Mouse (Mus musculus): ENCODE measurements around the gene Fez1. TPM values are rescaled to one million over a fixed set of nuclear protein-coding genes. Genes with fewer than 3 reads are reported as not detected.
A peak's percentile ranks its signal among the peaks of the same experiment; 100 is the strongest.

The Fez1 gene
- polyA plus RNA-seq, 1 experiment = 0.30 TPM

DNA sequence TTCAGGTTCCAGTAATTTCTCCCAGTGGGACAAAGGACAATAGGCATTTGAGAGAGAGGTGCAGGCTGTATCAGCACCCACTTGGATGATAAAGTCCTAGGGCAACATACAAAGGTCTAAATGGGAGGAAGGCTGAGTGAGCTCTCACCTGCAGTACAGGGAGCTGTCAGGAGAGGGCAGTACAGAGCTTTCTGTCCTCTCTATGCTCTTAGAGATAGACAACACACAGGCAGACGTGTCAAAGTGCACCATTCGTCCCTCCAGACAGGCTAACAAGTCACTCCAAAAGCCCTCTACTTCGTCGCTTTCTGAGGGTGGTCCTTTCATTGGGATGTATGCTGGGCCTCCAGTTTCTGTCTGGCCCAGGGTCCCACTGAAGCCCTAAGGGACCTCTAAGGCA is 68.9 kb downstream of the Fez1 start:
- 31% methylated on average over 4 of the region's 4 CpGs for WGBS
- Histone ChIP-seq H3K27me3 (ENCODE audit: control insufficient read depth, insufficient read depth, low read length) (no peaks in the 10 kb centered on the region), H3K4me1 (ENCODE audit: control insufficient read depth, insufficient read depth, insufficient read length, low read length) (no peaks in the 10 kb centered on the region), H3K36me3 (ENCODE audit: control insufficient read depth, insufficient read depth, low read length) (no peaks in the 10 kb centered on the region), H3K27ac (ENCODE audit: insufficient read depth, low read depth, low read length) (no peak overlapping the region), H3K4me3 (ENCODE audit: low read depth, low read length) (no peak overlapping the region)
- TF ChIP-seq POLR2A (IDR thresholded peaks at IDR 0.05; ENCODE audit: low read depth, low read length) = no peak
- peak; percentile 41; the same call in 1 of the 2 replicates for TF ChIP-seq CTCF (IDR thresholded peaks at IDR 0.05; ENCODE audit: extremely low read depth, insufficient read length, insufficient replicate concordance, low read depth, low read length)

DNA sequence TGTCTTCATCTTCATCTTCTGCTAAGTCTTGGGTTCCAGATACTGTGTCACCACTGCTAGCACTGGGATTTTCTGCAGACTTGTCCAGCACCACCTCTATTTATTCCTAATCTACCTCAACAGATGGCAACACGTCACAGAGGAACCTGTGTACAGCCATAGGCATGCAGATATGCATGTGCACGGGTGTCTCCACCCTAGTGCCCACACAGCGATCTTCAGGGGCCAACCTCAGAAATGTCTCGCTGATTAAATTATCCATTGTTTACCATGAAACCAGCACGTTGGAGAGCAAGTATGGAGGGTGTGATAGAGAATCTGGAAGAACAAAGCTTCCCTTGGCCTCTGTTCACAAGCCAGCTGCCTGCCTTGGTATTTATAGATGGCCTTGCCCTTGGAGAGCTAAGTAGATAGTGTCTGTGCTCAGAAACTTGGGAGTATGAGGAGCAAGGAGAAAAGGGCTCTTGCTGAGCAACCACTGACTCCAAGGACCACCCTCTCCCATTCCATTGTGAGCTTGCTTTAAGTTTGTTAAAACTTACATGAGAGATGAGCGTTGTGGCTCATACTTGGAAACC is 71.8 kb downstream of the Fez1 start:
- no peak overlapping the region for H3K27ac ChIP-seq (ENCODE audit: insufficient read depth, low read depth, low read length)
- TF ChIP-seq CTCF (IDR thresholded peaks at IDR 0.05; ENCODE audit: extremely low read depth, insufficient read length, insufficient replicate concordance, low read depth, low read length) (no peak), POLR2A (IDR thresholded peaks at IDR 0.05; ENCODE audit: low read depth, low read length) (no peak)
- WGBS = 58% methylated on average over 6 of the region's 6 CpGs
- no peak overlapping the region for H3K4me3 ChIP-seq (ENCODE audit: low read depth, low read length)
- H3K27me3 ChIP-seq (ENCODE audit: control insufficient read depth, insufficient read depth, low read length) = no peaks in the 10 kb centered on the region
- no peaks in the 10 kb centered on the region for H3K36me3 ChIP-seq (ENCODE audit: control insufficient read depth, insufficient read depth, low read length)
- H3K4me1 ChIP-seq (ENCODE audit: control insufficient read depth, insufficient read depth, insufficient read length, low read length) = no peaks in the 10 kb centered on the region

DNA sequence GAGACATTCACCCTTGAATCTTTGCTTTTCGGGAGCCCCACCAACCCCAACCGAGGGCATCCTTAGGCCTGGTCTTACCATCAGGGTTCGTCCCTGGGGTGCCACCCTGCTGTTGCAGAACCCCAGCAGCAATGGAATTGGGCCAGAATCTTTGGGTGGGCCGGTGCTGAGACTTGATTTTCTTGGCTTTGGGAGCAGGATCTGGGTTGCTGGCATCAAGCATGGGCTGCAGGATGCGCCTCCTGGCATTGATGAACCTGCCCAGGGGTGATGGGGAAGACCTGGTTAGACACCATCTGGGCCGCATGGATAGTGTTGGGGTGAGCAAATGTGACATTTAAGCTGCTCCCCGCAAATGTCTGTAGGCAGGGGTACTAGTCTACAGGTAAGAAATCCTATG is 72.6 kb downstream of the Fez1 start:
- H3K27me3 ChIP-seq (ENCODE audit: control insufficient read depth, insufficient read depth, low read length) = no peaks in the 10 kb centered on the region
- WGBS = 85% methylated on average over 7 of the region's 7 CpGs
- TF ChIP-seq POLR2A (IDR thresholded peaks at IDR 0.05; ENCODE audit: low read depth, low read length) (no peak), CTCF (IDR thresholded peaks at IDR 0.05; ENCODE audit: extremely low read depth, insufficient read length, insufficient replicate concordance, low read depth, low read length) (no peak)

GRCm38 (mm10) chr9:36895009-36895693 is 73.5 kb downstream of the Fez1 start:
- peak; percentile 37; the same call in 1 of the 2 replicates for TF ChIP-seq CTCF (IDR thresholded peaks at IDR 0.05; ENCODE audit: extremely low read depth, insufficient read length, insufficient replicate concordance, low read depth, low read length)
- TF ChIP-seq POLR2A (IDR thresholded peaks at IDR 0.05; ENCODE audit: low read depth, low read length) = no peak
- no peak overlapping the region for H3K27ac ChIP-seq (ENCODE audit: insufficient read depth, low read depth, low read length)
- WGBS = 57% methylated on average over 8 of the region's 8 CpGs

More for the DNA sequence above, 72.6 kb downstream of the Fez1 start:
- Histone ChIP-seq H3K4me3 (ENCODE audit: low read depth, low read length) (no peak overlapping the region), H3K36me3 (ENCODE audit: control insufficient read depth, insufficient read depth, low read length) (no peaks in the 10 kb centered on the region), H3K27ac (ENCODE audit: insufficient read depth, low read depth, low read length) (no peak overlapping the region), H3K4me1 (ENCODE audit: control insufficient read depth, insufficient read depth, insufficient read length, low read length) (no peaks in the 10 kb centered on the region)

GRCm38 (mm10) chr9:36898560-36898959 is 76.9 kb downstream of the Fez1 start:
- no peak overlapping the region for H3K27ac ChIP-seq (ENCODE audit: insufficient read depth, low read depth, low read length)
- no peak overlapping the region for H3K4me3 ChIP-seq (ENCODE audit: low read depth, low read length)
- H3K4me1 ChIP-seq (ENCODE audit: control insufficient read depth, insufficient read depth, insufficient read length, low read length) = no peaks in the 10 kb centered on the region
- 63% methylated on average over 3 of the region's 3 CpGs for WGBS
- TF ChIP-seq CTCF (IDR thresholded peaks at IDR 0.05; ENCODE audit: extremely low read depth, insufficient read length, insufficient replicate concordance, low read depth, low read length) (no peak), POLR2A (IDR thresholded peaks at IDR 0.05; ENCODE audit: low read depth, low read length) (no peak)
- H3K36me3 ChIP-seq (ENCODE audit: control insufficient read depth, insufficient read depth, low read length) = no peaks in the 10 kb centered on the region
- no peaks in the 10 kb centered on the region for H3K27me3 ChIP-seq (ENCODE audit: control insufficient read depth, insufficient read depth, low read length)

More at GRCm38 (mm10) chr9:36895009-36895693, 73.5 kb downstream of the Fez1 start:
- H3K27me3 ChIP-seq (ENCODE audit: control insufficient read depth, insufficient read depth, low read length) = no peaks in the 10 kb centered on the region
- no peak overlapping the region for H3K4me3 ChIP-seq (ENCODE audit: low read depth, low read length)
- no peaks in the 10 kb centered on the region for H3K36me3 ChIP-seq (ENCODE audit: control insufficient read depth, insufficient read depth, low read length)
- no peaks in the 10 kb centered on the region for H3K4me1 ChIP-seq (ENCODE audit: control insufficient read depth, insufficient read depth, insufficient read length, low read length)

DNA sequence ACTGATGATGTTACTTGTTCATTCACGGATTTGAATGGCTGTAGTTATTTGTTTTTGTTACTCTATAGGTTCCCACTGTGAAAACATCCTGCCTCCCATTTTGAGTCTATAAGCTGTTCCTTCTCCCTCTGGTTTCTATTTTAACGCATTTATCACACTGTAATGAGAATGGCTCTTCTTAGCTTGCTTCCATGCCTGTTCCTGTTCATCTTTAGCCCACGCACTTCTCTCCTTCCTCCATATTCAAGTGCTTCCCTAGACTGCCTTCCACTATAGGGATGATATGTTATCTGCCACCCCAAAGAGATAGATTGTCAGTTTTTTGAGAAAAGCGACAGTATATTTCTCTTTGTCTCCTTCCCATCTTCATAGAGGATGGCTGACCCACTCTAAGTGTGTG is 78.8 kb downstream of the Fez1 start:
- Histone ChIP-seq H3K36me3 (ENCODE audit: control insufficient read depth, insufficient read depth, low read length) (no peaks in the 10 kb centered on the region), H3K27ac (ENCODE audit: insufficient read depth, low read depth, low read length) (no peak overlapping the region), H3K4me3 (ENCODE audit: low read depth, low read length) (no peak overlapping the region), H3K4me1 (ENCODE audit: control insufficient read depth, insufficient read depth, insufficient read length, low read length) (no peaks in the 10 kb centered on the region), H3K27me3 (ENCODE audit: control insufficient read depth, insufficient read depth, low read length) (no peaks in the 10 kb centered on the region)
- TF ChIP-seq POLR2A (IDR thresholded peaks at IDR 0.05; ENCODE audit: low read depth, low read length) (no peak), CTCF (IDR thresholded peaks at IDR 0.05; ENCODE audit: extremely low read depth, insufficient read length, insufficient replicate concordance, low read depth, low read length) (no peak)
- WGBS = 88% methylated on average over 4 of the region's 4 CpGs

GRCm38 (mm10) chr9:36905452-36905851 is 83.8 kb downstream of the Fez1 start:
- Histone ChIP-seq H3K27ac (ENCODE audit: insufficient read depth, low read depth, low read length) (no peak overlapping the region), H3K27me3 (ENCODE audit: control insufficient read depth, insufficient read depth, low read length) (no peaks in the 10 kb centered on the region), H3K36me3 (ENCODE audit: control insufficient read depth, insufficient read depth, low read length) (no peaks in the 10 kb centered on the region), H3K4me1 (ENCODE audit: control insufficient read depth, insufficient read depth, insufficient read length, low read length) (no peaks in the 10 kb centered on the region), H3K4me3 (ENCODE audit: low read depth, low read length) (no peak overlapping the region)
- no peak for TF ChIP-seq POLR2A (IDR thresholded peaks at IDR 0.05; ENCODE audit: low read depth, low read length)
- WGBS = 33% methylated on average over 4 of the region's 4 CpGs

Data from small intestine, adult 2 months (tissue).